Mouse (Mus musculus): Measurements from ENCODE around the gene Hoxc5. TPM values are rescaled to one million over a fixed set of nuclear protein-coding genes. Genes with fewer than 3 reads are reported as not detected.

Hoxc5 gene
- 6.9 and 7.4 TPM in 2 replicates for total RNA-seq (2021)
- long read RNA-seq, experiment 1, partial matches to known transcripts = 0 of 5 reads
- long read RNA-seq, experiment 1, other reads (novel, unspliced or antisense) = 1 of 5 reads
- long read RNA-seq, experiment 2, transcript Hoxc5-201 (2 exons, 2,923 nt) = major isoform, 6 of 8 reads
- long read RNA-seq, experiment 2, partial matches to known transcripts = 0 of 8 reads
- long read RNA-seq, experiment 2, other reads (novel, unspliced or antisense) = 2 of 8 reads

GRCm38 (mm10) chr15:102967312-102967510 is at the start of gene Hoxc5:
Gene Hoxc5 (plus strand): TSS chr15:102967443.
- DNase-seq = no peak

GRCm38 (mm10) chr15:102917972-102918572 is 49.2 kb upstream of the Hoxc5 start:
- no peak for DNase-seq

GRCm38 (mm10) chr15:102918611-102919265 is 48.5 kb upstream of the Hoxc5 start:
- no peak for DNase-seq

GRCm38 (mm10) chr15:102919336-102920180 is 47.7 kb upstream of the Hoxc5 start:
- no peak for DNase-seq

- peak; percentile 66 for DNase-seq
Measured at GRCm38 (mm10) chr15:102920619-102921018, 46.6 kb upstream of the Hoxc5 start.

- DNase-seq = no peak
Measured at GRCm38 (mm10) chr15:102921053-102922011, 45.9 kb upstream of the Hoxc5 start, which contains the start of gene Hoxc13. Gene Hoxc13 (plus strand): TSS chr15:102921103.

GRCm38 (mm10) chr15:102922012-102922362 is 45.3 kb upstream of the Hoxc5 start:
- peak; percentile 26 for DNase-seq

GRCm38 (mm10) chr15:102922636-102923500 is 44.4 kb upstream of the Hoxc5 start:
- no peak for DNase-seq

GRCm38 (mm10) chr15:102927032-102927645 is 40.1 kb upstream of the Hoxc5 start:
- DNase-seq = no peak

GRCm38 (mm10) chr15:102931706-102932358 is 35.4 kb upstream of the Hoxc5 start:
- DNase-seq = no peak

GRCm38 (mm10) chr15:102934438-102934837 is 32.8 kb upstream of the Hoxc5 start:
- no peak for DNase-seq

GRCm38 (mm10) chr15:102934897-102935296 is 32.3 kb upstream of the Hoxc5 start:
- DNase-seq = no peak

GRCm38 (mm10) chr15:102936279-102936972 is 30.8 kb upstream of the Hoxc5 start, which contains the start of gene Hoxc12:
Gene Hoxc12 (plus strand): TSS chr15:102936757.
- DNase-seq = no peak

- no peak for DNase-seq
Measured at GRCm38 (mm10) chr15:102937036-102937666, 30.1 kb upstream of the Hoxc5 start.

GRCm38 (mm10) chr15:102939256-102940155 is 27.7 kb upstream of the Hoxc5 start:
- DNase-seq = no peak

GRCm38 (mm10) chr15:102942739-102943467 is 24.3 kb upstream of the Hoxc5 start:
- DNase-seq = no peak

- no peak for DNase-seq
Measured at GRCm38 (mm10) chr15:102943468-102943813, 23.8 kb upstream of the Hoxc5 start.

All from adrenal gland, postnatal 14 days (tissue).